Mouse (Mus musculus): ENCODE measurements around the gene Tcl1b3.

The Tcl1b3 gene

DNA sequence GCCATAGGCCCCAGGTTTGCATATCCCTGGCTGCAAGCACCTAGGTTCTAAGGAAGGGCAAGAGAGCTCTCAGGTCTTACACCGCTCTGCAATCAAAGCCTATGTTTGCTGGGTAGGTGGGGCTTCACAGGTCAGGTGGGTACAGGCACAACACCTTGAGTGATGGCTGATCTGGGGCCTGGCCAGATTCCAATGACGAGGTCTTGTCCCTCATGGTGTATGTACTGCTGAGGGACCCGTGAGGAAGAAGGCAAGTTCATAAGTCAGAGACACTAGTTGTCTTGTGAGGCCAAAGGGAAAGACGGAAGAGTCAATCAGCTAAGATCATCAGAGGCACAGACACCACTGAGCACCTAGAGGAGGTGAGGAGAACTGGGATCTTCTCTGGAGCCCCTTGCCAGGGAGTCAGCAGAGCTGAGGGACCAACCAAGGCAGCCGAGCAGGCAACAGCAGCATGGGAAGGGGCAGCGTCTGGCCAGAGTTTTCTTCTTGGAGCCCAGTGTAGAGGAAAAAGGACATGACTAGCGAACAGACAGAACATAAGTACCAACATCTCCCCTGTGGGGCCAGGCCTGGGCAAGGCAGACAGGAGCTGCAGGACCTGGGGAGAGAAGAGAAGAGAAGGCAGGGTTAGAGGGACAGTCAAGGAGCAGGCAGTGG, 26.4 kb downstream of the Tcl1b3 start:
- POLR2A ChIA-PET, result interaction anchor here in 1 of 4 experiments (1.3 kb wide), 1 partner anchor 210 kb away, joined by 3 read pairs; no protein-coding TSS in a partner anchor
- CTCF ChIA-PET, result no interaction called here

DNA sequence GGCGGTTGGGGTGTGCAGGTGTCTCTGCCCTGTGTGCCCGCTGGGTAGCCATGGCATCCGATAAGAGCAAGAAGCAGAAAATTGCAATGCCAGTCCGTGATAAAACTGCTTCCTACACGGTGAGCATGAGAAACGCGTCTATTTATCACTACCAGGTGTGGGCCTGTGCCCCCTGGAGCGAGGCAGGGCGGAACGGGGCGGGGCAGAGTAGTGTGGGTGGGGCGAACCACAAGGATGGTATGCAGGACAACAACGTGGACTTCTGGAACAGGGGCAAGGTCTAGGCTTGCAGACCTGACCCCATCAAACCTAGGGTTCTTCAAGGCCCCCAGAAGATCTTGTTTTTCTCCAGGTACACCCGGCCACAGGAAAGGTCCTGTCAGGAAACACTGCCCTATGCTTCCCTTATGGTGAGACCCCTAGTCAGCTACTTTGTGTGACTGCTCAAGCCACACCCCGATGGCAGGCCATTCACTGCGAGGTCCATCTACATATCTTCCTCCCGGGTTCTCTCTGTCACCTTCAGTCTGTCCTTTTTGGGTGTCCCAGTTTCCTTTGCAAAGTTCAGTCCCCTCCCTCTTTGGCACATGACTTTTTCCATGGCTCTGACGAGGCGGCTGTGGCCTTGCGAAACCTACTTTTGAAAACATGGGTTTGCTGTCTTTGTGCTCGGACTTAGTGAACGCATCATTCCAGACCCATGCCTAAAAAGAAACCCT, 31.9 kb downstream of the Tcl1b3 start, which contains the start of gene Tcl1:
Gene Tcl1, minus strand, starts transcription at position 193 of the 719 bp plus-strand sequence.
- CTCF ChIA-PET, result interaction anchor here in 3 of 4 experiments (0.5 to 4.0 kb wide), 3 partner anchors 36 to 238 kb away, joined by 3 to 22 read pairs (median 6); no protein-coding TSS in a partner anchor
- POLR2A ChIA-PET, result interaction anchor here in 2 of 4 experiments (0.6 to 2.7 kb wide), 12 partner anchors 9 to 362 kb away, joined by 3 to 10 read pairs (median 4); no protein-coding TSS in a partner anchor

DNA sequence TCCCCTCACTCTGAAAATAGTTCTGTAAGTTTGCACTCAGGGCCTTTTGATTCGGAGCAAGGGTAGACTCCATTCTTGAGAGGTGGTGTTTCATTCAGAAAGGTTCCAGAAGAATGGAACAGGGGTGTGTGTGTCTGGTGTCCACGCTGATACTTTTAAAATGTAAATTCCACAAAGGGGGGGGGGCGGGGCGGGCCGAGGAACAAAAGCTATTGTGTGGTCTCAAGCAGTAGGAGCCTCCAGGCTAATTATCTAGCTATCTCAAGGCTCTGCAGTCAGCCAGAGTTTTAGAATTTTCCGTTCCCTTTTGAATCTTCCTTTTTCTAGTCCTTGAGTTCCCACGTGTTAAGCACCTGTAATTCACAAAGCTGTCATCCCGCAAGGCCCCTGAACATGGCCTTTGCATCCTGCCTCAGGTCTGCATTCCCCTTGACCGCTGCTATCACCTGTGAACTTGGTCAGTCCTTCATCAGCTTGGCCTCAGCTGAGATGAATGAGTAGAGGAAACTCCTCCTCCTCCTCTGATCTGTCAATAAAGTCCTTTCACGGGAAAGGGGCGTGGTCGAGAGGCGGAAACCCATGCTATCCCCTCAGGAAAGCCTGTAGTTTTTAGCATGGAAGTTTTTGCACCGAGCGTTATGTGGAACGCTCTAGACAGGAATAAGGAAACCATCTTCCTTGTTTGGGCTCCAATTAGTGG, 33.9 kb downstream of the Tcl1b3 start:
- POLR2A ChIA-PET, result interaction anchor here in 3 of 4 experiments (0.6 to 2.9 kb wide), 36 partner anchors 8 to 950 kb away, joined by 3 to 18 read pairs (median 4); partner anchors contain the start of gene Glrx5 (in 1 of the 3)
- CTCF ChIA-PET, result interaction anchor here in 3 of 4 experiments (0.5 to 4.0 kb wide), 8 partner anchors 11 to 308 kb away, joined by 3 to 22 read pairs (median 4); no protein-coding TSS in a partner anchor

DNA sequence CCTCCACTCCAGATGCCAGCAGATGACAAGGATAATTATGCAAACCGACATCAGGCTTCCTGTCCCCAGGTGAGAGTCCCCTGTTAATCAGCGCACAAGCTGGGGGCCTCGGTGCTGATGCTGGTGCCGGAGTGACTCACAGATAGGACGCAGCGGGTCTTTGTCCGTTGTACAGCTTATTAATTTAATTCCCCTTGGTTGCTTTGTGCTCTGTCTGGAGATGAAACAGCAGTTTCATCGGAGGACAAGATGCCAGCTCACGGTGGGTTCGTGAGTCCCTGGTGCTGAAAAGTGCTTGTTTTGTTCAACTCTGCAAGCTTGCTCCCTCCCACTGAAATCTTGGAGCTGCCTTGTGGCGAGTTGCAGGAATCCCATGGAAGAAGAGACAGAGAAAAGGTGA, 43.5 kb downstream of the Tcl1b3 start:
- POLR2A ChIA-PET, result interaction anchor here in 3 of 4 experiments (0.6 to 2.2 kb wide), 10 partner anchors 9 to 549 kb away, joined by 3 to 9 read pairs (median 3); partner anchors contain the start of gene Tcl1 (in 1 of the 3)
- CTCF ChIA-PET, result interaction anchor here in 2 of 4 experiments (0.9 to 1.2 kb wide), 2 partner anchors 24 kb away, joined by 3 to 4 read pairs; no protein-coding TSS in a partner anchor

GRCm38 (mm10) chr12:105235091-105235490, 44.2 kb downstream of the Tcl1b3 start:
- POLR2A ChIA-PET, result interaction anchor here in 2 of 4 experiments (0.7 to 2.2 kb wide), 6 partner anchors 10 to 24 kb away, joined by 3 to 9 read pairs (median 4); partner anchors contain the start of gene Tcl1 (in 1 of the 2)
- CTCF ChIA-PET, result interaction anchor here in 2 of 4 experiments (1.2 to 1.9 kb wide), 2 partner anchors 24 kb away, joined by 4 to 7 read pairs; no protein-coding TSS in a partner anchor

GRCm38 (mm10) chr12:105239060-105239459, 48.2 kb downstream of the Tcl1b3 start:
- CTCF ChIA-PET, result interaction anchor here (0.5 to 1.2 kb wide), 5 partner anchors 19 to 213 kb away, joined by 3 to 4 read pairs (median 3); no protein-coding TSS in a partner anchor
- POLR2A ChIA-PET, result interaction anchor here in 2 of 4 experiments (1.4 to 2.0 kb wide), 3 partner anchors 14 to 20 kb away, joined by 4 to 8 read pairs (median 5); no protein-coding TSS in a partner anchor
